Mouse (Mus musculus): Measurements from ENCODE around the gene Clba1. TPM values are rescaled to one million over a fixed set of nuclear protein-coding genes. Genes with fewer than 3 reads are reported as not detected.

Clba1 gene
- polyA plus RNA-seq, 1 experiment from 2014 or later, result 13.0 TPM

DNA sequence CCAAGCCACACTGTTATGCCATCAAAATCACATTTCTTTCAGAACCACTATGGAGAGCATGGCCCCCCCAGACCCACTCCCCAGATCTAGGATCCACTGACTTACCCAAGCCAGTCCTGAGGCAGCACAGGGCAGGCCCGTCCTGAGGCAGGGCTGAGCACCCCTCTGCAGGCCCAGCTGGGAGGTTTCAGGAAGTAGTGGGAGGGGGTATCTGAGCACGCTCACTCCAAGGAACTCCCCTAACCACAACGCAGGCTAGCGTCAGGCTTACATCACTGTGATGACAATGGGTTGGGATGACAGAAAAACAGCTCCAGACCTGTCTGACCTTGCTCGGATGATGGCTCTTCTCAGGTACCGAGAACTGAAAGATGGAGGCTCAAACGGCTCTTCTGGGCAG, 52.0 kb downstream of the Clba1 start:
- Histone ChIP-seq H3K4me1 (ENCODE audit: control insufficient read depth, insufficient read depth, low read length) (peaks cover 2% of the 10 kb centered on the region; the same call in 1 of the 2 replicates), H3K9ac (ENCODE audit: low read depth, low read length) (no peak overlapping the region), H3K27ac (ENCODE audit: low read depth, low read length) (no peak overlapping the region), H3K9me3 (replicated peaks; ENCODE audit: control insufficient read depth, low read length) (no peaks in the 10 kb centered on the region), H3K36me3 (ENCODE audit: control insufficient read depth, insufficient read depth, low read length) (no peaks in the 10 kb centered on the region), H3K4me3 (ENCODE audit: low read depth, low read length) (no peak overlapping the region), H3K4me2 (no peak overlapping the region), H3K27me3 (ENCODE audit: control insufficient read depth, insufficient read depth, low read length) (no peaks in the 10 kb centered on the region)
- WGBS (ENCODE audit: insufficient replicate concordance), result 64% methylated on average over 7 of the region's 7 CpGs
- 0 out of 2 replicates have a peak, but pooled peaks have one; percentile 54 for ATAC-seq (replicated peaks; ENCODE audit: insufficient number of reproducible peaks, low FRiP score, low TSS enrichment)

DNA sequence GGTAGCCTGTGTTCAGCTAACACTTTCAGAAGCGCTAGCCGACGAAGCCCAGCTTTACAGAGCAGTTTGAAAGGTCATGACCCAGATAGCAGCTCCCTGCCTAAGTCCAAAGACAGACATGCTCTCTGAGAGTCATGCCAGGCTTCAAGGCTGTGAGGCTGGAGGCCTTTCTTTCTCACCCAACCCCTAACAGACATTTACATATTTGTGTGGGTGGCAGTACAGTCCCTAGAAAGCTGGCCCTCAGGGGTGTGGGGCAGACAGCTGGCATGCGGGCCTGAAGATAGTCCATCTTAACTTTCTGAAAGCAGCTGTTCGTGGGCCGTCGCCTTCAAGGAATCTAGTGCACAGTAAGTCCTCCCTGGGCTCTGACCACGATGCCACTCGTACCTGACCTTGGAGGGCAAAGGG, 53.2 kb downstream of the Clba1 start:
- H3K27me3 ChIP-seq (ENCODE audit: control insufficient read depth, insufficient read depth, low read length), result no peaks in the 10 kb centered on the region
- H3K36me3 ChIP-seq (ENCODE audit: control insufficient read depth, insufficient read depth, low read length), result no peaks in the 10 kb centered on the region
- 62% methylated on average over 9 of the region's 9 CpGs for WGBS (ENCODE audit: insufficient replicate concordance)
- no peak for ATAC-seq (replicated peaks; ENCODE audit: insufficient number of reproducible peaks, low FRiP score, low TSS enrichment)
- peaks cover 2% of the 10 kb centered on the region; the same call in 1 of the 2 replicates for H3K4me1 ChIP-seq (ENCODE audit: control insufficient read depth, insufficient read depth, low read length)
- H3K4me3 ChIP-seq (ENCODE audit: low read depth, low read length), result no peak overlapping the region
- H3K4me2 ChIP-seq, result no peak overlapping the region
- no peak overlapping the region for H3K27ac ChIP-seq (ENCODE audit: low read depth, low read length)
- H3K9ac ChIP-seq (ENCODE audit: low read depth, low read length), result no peak overlapping the region
- H3K9me3 ChIP-seq (replicated peaks; ENCODE audit: control insufficient read depth, low read length), result no peaks in the 10 kb centered on the region

DNA sequence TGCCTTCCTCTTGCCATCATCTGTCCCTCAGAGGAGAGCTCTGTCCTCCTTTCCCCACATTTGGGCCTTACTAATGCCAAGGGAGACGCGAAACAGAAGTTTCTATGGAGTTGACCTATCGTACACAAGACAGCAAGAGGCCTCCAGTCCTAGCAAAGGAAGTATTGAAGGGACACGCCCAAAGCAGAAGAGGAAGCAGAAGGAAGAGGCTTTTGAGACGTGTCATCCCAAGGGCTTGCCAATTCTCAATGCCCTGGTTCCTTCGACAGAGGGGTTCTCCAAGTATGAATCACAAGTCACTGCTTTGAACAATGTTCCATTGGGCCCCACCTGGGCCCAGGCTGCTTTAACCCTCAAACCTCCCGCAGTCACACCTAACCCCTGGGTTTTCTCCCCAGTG, 56.1 kb downstream of the Clba1 start:
- ATAC-seq (replicated peaks; ENCODE audit: insufficient number of reproducible peaks, low FRiP score, low TSS enrichment), result no peak
- Histone ChIP-seq H3K4me3 (ENCODE audit: low read depth, low read length) (no peak overlapping the region), H3K4me1 (ENCODE audit: control insufficient read depth, insufficient read depth, low read length) (peaks cover 6% of the 10 kb centered on the region; the same call in 1 of the 2 replicates), H3K27me3 (ENCODE audit: control insufficient read depth, insufficient read depth, low read length) (0 out of 2 replicates have a peak, but pooled peaks cover 5% of the 10 kb centered on the region), H3K27ac (ENCODE audit: low read depth, low read length) (no peak overlapping the region), H3K36me3 (ENCODE audit: control insufficient read depth, insufficient read depth, low read length) (no peaks in the 10 kb centered on the region), H3K9ac (ENCODE audit: low read depth, low read length) (no peak overlapping the region), H3K4me2 (no peak overlapping the region), H3K9me3 (replicated peaks; ENCODE audit: control insufficient read depth, low read length) (no peaks in the 10 kb centered on the region)
- WGBS (ENCODE audit: insufficient replicate concordance), result 81% methylated on average over 7 of the region's 7 CpGs

Other genes starting within 250 kb of the Clba1 start
- gene Inf2, start 220.2 kb upstream of the Clba1 start, polyA plus RNA-seq (2014; fragmentation: Nextera tagmentation; extraction: Ambion mirVana), result 3.2 and 3.8 TPM in 2 replicates
- gene Adssl1, start 188.9 kb upstream of the Clba1 start, polyA plus RNA-seq (2014; fragmentation: Nextera tagmentation; extraction: Ambion mirVana), result 73.3 and 75.2 TPM in 2 replicates
- gene Siva1, start 164.3 kb upstream of the Clba1 start, polyA plus RNA-seq (2014; fragmentation: Nextera tagmentation; extraction: Ambion mirVana), result 141 and 156 TPM in 2 replicates
- gene Akt1, start 134.1 kb upstream of the Clba1 start, polyA plus RNA-seq (2014; fragmentation: Nextera tagmentation; extraction: Ambion mirVana), result 94.2 and 108 TPM in 2 replicates
- gene Zbtb42, start 130.1 kb upstream of the Clba1 start, polyA plus RNA-seq (2014; fragmentation: Nextera tagmentation; extraction: Ambion mirVana), result 2.8 and 4.2 TPM in 2 replicates
- 2.6 and 3.1 TPM in 2 replicates for gene Cep170b, start 88.5 kb upstream of the Clba1 start, polyA plus RNA-seq (2014; fragmentation: Nextera tagmentation; extraction: Ambion mirVana)
- 1.5 and 1.7 TPM in 2 replicates for gene Pld4, start 48.3 kb upstream of the Clba1 start, polyA plus RNA-seq (2014; fragmentation: Nextera tagmentation; extraction: Ambion mirVana)
- 0.63 and 0.79 TPM in 2 replicates for gene Ahnak2, start 6.3 kb upstream of the Clba1 start, polyA plus RNA-seq (2014; fragmentation: Nextera tagmentation; extraction: Ambion mirVana)
- gene Cdca4, start 20.5 kb downstream of the Clba1 start, polyA plus RNA-seq (2014; fragmentation: Nextera tagmentation; extraction: Ambion mirVana), result 61.5 and 62.8 TPM in 2 replicates
- 0.19 TPM in 1 of 2 replicates, not detected in the other for gene Gpr132, start 59.3 kb downstream of the Clba1 start, polyA plus RNA-seq (2014; fragmentation: Nextera tagmentation; extraction: Ambion mirVana)
- gene Jag2, start 120.8 kb downstream of the Clba1 start, polyA plus RNA-seq (2014; fragmentation: Nextera tagmentation; extraction: Ambion mirVana), result 1.5 and 2.2 TPM in 2 replicates
- gene Nudt14, start 133.2 kb downstream of the Clba1 start, polyA plus RNA-seq (2014; fragmentation: Nextera tagmentation; extraction: Ambion mirVana), result 44.2 and 50.7 TPM in 2 replicates
- 18.9 and 22.5 TPM in 2 replicates for gene Btbd6, start 167.5 kb downstream of the Clba1 start, polyA plus RNA-seq (2014; fragmentation: Nextera tagmentation; extraction: Ambion mirVana)
- gene Brf1, start 191.8 kb downstream of the Clba1 start, polyA plus RNA-seq (2014; fragmentation: Nextera tagmentation; extraction: Ambion mirVana), result 33.7 and 39.5 TPM in 2 replicates
- gene Pacs2, start 205.6 kb downstream of the Clba1 start, polyA plus RNA-seq (2014; fragmentation: Nextera tagmentation; extraction: Ambion mirVana), result 7.3 and 11.3 TPM in 2 replicates

Measured in heart, embryonic 11.5 days (tissue).